Mouse (Mus musculus): ENCODE measurements at regions not wholly inside any gene's neighbourhood (a gene's known extent, or its start where the extent isn't known, plus 50 kb on each side); places are given as distances from the start of the nearest gene placed in this dataset.
A peak's percentile ranks its signal among the peaks of the same experiment; 100 is the strongest.

DNA sequence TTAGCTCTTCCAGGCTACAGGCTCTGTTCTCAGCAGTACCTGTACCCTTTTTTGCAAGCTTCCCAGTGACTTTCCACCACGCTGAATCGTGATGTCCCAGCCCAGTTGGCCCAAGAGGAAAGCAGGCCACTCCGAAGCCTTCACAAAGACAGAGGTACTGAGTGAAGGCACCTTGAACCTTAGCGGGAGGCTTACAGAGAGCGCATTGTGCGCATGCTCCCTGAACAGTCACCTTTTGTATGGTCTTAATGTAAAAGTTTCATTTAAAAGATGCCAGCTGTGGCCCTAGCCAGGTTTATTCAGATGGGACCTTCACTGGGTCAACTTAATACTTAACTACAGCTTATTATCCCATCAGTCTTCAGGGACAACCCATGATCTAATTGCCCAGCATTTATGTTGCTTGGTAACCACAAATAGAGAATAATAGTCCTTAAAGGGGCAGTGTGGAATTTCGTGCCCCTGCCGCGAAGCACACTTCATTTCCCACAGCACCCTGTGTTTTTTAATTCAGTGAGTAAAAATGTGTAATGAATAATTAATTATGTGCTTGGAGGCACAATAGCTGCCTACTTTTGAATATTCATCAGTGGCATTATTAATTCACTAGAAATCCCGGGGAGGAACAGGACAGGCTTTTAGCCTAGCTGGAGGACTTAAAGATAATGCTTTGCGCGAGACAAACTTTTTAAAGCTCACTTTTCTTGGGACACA is 111.3 kb upstream of the Vrk1 start:
- no peak for DNase-seq

DNA sequence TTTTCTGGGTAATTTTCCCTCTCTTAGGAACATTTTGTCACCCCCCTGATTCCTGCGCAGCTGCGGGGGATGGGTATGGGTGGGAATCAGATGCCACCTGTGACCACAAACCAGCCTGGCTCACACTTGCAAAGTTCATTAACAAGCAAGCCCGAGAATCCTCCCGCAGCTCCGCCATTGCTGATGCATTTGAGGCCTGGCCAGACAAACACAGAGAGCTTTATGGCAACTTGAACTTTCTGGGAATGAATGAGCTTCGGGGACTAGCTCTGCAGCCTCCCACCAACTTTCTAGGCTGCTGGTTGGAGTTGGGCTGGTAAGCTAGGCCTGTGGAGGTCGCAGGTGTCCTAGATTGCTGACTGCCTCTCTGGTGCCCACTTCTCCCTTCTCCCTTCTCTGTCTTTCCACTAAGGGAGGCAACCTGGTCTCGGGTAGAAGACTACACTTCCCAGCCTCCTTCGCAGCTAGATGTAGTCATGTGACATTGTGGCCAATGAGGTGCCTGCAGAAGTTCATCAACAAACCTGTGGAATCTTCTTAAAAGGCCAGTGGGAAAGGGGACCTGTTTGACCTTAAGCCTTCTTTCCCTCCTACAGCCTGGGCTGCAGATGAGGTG is 110.6 kb upstream of the Vrk1 start:
- DNase-seq = no peak

DNA sequence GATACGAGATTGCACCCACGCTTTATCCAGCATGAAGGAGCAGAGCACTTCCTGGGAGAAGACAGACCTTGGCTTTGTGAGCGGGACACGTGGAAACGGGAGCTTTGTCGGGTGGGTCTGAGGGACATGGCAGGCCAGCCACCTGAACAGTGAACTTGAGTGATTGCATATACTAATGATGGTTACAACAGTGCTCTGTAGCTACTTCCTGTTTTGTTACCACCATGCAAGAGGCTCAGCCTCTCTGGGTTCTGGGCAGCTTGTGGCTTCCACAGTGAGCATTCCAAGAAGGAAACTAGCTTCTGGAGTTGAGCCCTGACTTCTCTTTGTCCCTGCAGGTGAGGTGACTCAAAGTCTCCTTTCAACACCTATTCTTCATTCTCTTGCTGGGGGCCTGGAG is 109.5 kb upstream of the Vrk1 start:
- DNase-seq = no peak

- no peak for DNase-seq
Observed at GRCm38 (mm10) chr12:105903072-105903471, 107.0 kb upstream of the Vrk1 start.

- no peak for DNase-seq
Observed at GRCm38 (mm10) chr12:105906584-105906983, 103.4 kb upstream of the Vrk1 start.

DNA sequence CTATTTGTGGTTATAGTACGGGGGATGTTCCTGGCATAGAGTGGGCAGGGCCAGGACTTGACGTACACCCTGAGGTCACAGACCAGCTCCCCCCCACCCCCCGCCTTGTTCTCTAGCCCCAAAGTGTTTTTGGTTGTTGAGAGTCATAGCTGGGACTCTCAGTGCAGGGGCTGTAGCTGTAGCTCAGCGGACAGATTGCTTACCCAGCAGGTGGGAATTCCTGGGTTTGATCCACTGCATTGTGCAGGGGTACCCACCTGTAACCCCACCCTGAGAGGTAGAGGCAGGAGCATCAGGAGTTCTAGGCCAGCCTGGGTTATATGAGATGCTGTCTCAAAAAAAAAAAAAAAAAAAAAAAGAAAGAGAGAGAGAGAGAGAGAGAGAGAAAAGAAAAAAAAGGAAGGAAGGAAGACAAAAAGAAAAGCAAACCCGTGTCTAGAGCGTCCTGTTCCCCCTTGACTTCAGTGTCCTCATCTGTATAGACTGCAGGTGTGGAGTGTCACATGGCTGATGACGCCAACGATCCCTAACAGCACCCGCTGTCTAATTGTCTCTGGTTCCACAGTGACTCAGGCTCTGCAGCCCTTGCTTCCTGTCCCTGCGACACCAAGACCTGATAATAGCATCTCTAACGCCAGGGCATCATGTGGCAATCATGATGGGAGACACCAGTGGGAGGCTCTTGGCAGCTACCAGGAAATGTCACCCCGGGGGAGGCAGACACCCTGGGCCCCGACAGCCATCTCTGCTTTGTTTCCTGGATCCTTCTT is 102.0 kb upstream of the Vrk1 start:
- DNase-seq = no peak

- no peak for DNase-seq
Observed at GRCm38 (mm10) chr12:105911556-105911955, 98.5 kb upstream of the Vrk1 start.

DNA sequence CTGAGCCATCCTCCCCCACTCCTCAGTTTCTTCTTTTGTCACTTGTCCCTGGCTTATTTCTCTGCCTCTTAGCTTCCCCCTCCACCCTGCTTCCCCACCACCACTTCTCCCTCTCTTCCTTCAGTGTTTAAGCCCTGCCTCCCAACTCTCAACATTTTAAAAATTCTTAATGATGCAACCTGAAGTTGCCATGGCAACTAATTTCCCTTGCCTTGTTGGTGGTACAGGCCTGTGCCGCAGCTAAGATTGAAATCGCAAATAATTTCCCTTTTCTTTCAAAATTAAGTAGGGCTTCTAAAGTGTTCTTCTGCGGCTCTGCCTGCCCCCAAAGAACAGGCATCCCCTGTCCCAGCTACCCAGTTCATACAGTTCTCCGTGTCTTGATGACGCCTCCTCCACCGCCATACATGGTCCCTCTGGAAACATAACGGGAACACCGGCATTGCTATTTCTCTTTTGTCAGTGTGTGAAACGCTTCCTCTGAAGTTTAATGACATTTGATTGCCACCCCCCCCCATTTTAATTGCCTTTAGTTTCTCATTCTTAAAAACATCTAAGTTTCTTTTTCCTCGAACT is 92.6 kb upstream of the Vrk1 start:
- DNase-seq = no peak

GRCm38 (mm10) chr12:105918775-105919174 is 91.3 kb upstream of the Vrk1 start:
- DNase-seq = no peak

DNA sequence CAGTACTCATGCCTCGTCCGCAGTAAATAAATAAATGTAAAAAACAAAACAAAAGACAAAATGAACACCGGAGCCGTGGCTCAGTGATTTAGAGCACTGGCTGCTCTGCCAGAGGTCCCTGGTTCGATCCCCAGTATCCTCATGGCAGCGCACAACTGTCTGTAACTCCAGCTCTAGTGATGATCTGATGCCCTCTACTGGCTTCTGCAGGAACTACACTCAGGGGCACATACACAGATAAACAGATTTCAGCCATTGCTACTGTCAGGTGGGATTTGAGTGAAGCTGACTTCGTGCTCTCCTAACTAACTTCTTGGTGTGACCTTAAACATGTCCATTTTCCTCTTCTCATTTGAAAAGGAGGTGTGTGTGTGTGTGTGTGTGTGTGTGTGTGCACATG is 82.8 kb upstream of the Vrk1 start:
- DNase-seq = no peak

DNA sequence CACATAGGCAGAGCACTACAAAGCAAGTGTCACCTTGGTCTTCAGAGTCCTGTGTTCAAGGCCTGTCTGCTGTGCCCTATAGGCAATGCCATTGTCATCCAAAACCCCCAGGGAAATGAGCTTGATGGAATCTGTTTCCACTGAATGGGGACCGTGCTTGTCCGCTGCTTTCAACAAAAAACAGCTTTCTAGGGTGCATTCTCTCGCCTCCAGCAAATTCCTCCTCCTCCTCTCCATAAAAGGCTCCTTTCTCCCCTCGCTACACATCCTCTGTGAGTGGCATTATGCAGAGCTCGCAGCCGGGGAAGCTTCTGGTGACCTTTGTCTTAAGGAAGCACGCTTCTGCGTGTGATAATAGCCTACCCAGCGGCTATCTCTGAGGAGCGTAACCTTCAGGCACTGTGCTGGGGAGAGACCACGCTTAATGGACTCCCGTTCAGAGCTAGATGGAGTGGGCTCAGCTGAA is 80.5 kb upstream of the Vrk1 start:
- no peak for DNase-seq

DNA sequence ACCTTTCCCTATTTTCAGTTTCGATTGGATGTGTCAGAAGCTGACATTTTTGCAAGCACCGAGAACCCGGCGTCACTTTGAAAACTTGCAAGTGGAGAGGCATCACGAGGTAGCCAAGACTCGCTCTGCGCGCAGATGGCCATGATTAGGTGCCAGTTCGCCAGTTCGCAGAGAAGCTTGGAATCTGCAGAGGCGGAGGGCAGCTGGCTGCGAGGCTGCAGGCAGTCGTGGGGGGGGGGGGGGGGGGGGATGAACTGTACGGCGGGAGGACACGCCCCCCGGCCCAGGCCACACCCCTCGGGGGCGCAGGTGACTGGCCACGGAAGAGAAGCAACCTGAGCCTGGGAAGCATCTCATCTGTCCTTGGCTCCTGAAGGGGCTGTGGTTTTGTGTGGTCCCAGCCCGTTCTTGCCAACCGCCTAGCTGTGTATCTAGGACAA is 74.6 kb upstream of the Vrk1 start:
- peak; percentile 19 for DNase-seq

- DNase-seq = peak; percentile 23
Observed at GRCm38 (mm10) chr12:105936812-105937530, 73.1 kb upstream of the Vrk1 start.

DNA sequence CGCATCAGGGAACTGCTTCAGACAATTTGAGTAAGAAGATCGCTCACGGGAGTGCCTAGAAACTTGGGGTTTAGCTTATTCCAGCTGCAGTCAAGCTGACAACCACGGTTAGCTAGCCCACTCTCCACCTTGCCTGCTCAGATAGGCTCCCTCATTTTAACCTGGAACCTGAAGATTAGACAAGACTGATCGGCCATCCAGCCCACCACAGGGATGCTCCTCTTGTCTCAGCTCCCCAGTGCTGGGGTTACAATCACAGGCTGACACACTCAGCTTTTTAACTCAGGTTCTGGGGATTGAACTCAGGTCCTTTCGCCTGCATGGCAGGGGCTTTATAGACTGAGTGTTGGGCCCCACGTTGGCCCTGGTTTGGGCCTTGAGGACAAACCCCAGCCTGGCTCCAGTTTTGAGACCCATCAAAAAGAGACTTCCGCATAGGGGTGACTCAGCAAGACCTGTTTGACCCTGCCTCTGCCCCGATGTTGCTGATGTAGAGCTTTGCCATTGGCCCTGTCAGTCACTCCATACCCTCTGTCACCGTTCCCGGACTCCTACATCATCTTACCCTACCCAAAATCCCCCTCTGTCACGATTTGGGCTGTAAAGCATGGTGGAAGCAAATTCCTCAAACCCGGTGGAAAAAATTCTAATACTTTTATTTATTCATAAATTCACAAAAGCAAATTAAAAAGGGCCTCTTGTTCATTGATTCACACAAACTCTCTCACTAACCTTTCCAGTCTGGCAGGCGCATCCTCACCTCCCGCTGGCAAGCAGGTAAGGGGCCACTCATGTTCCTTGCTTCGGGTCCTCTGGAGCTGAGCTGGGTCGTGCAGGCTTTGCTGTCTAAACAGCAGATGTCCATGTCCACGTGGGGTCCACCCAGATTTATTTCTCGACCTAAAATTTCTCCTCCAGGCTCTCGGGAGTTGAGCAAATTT is 67.6 kb upstream of the Vrk1 start:
- DNase-seq = no peak

DNA sequence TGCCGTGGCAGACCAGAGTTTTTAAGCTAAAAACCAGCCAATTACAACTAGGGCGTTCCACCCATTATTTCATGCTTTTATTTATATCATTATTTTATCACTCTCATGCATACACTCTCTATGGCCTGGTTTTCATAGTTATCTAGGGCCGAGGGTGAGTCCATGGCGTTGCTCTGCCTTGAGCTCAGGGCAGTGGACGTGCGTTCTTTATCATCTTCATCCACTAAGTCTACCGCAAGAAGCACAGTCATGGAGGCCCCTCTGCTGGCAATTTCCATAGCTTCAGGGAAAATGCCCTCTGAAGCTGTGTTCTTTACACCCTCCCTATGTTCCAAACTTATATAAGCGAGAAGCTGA is 67.0 kb upstream of the Vrk1 start:
- no peak for DNase-seq

DNA sequence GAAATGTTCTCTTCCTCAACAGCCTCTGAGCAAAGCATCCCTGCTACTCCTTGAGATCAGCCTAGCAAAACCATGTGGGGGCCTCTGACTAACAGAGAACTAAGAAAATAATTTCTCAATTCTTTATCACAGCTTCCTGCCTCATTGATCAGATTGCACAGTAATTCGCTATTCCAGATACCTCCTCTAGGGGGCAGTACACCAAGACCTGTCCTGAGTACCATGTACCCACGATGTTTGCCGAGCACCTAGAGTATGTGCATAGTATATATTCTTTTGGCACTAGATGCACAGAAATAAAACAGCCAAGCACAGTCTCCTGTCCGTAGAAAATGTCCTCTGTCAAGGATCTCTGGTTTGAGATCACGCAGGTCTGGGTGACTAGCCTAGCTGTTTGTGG is 62.7 kb upstream of the Vrk1 start:
- DNase-seq = no peak

- DNase-seq = no peak
Observed at GRCm38 (mm10) chr12:105948322-105948721, 61.7 kb upstream of the Vrk1 start.

DNA sequence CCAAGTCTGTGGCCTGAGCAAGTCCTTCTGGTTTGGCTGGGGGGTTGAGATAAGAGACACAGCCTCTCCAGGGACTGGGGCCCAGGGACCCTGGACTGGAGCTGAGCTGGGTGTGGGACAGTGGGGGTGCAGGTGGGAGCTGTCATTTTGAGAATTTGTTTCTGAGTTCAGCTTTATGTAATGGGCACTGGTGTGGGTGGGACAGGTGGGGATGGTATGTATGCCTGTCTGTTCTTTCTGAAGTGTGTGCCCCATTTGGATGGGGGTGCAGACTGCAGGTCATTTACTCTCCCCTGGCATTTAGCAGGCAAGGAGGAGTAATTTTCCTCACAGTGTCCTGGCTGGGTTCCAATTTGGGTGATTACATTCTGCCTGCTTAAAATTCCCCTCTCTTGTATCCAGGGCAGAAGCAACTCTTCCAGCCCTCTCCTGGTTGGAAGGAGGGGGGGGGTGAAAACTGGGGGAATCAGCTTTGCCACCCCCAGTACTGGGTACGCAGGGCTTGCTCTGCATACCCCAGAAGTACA is 54.2 kb upstream of the Vrk1 start:
- peak; percentile 57 for DNase-seq

- DNase-seq = no peak
Observed at GRCm38 (mm10) chr12:105959756-105960155, 50.3 kb upstream of the Vrk1 start.

Data from right cerebral cortex, adult 18-20 months (tissue).